Mouse (Mus musculus) megakaryocyte, embryonic 14.5 days (primary cell): ENCODE measurements at regions not wholly inside any gene's neighbourhood (a gene's known extent, or its start where the extent isn't known, plus 50 kb on each side); places are given as distances from the start of the nearest gene placed in this dataset.

ENCODE experiments used
- FLI1 ChIP-seq: IDR thresholded peaks from 2 replicates; pipeline ENCODE4 v1.6.1; 2012; ENCODE audit warnings: low read length, inconsistent platforms, mixed read lengths
- GATA1 ChIP-seq: IDR thresholded peaks from 3 replicates; pipeline ENCODE4 v1.6.1; 2012; ENCODE audit warnings: mixed read lengths, low read length, inconsistent platforms, borderline replicate concordance

GRCm38 (mm10) chr1:184233741-184234255, 199.7 kb upstream of the 1700056E22Rik start:
- TF ChIP-seq GATA1 (no peak), FLI1 (no peak)
